10 mouse cellular contexts compared by ENCODE assay signal in genomic region chr5:111364533-111364932, GRCm38 (mm10). TPM values are rescaled to one million over a fixed set of nuclear protein-coding genes. Genes with fewer than 3 reads are reported as not detected.
DNase-seq lines count a peak whose midpoint lies in the region; ATAC-seq and TF ChIP-seq lines count a peak whose summit lies in the region.
"Had no signal": no experiment of that assay in that cellular context is flagged by ENCODE, and none has a peak within 500 bp of the region (broad histone marks: within the 10 kb centered on the region; RNA-seq: fewer than 3 reads in every experiment).

No protein-coding gene starts in this region.

- 35% methylated on average over 3 of the region's 3 CpGs for WGBS in heart, postnatal 0 days
- WGBS in heart, embryonic 11.5 days (ENCODE audit: insufficient replicate concordance) = 37% methylated on average over 3 of the region's 3 CpGs

- no peak overlapping the region for H3K9ac ChIP-seq in heart, postnatal 0 days (replicated peaks; ENCODE audit: low read depth, low read length)
- H3K9ac ChIP-seq in heart, embryonic 11.5 days (ENCODE audit: low read depth, low read length) = no peak overlapping the region
- H3K9ac ChIP-seq: embryonic facial prominence, embryonic 15.5 days; limb, embryonic 13.5 days had no signal

- no peak overlapping the region for H3K4me2 ChIP-seq in heart, postnatal 0 days (ENCODE audit: low read depth, low read length)
- H3K4me2 ChIP-seq in heart, embryonic 11.5 days = no peak overlapping the region
- H3K4me2 ChIP-seq: embryonic facial prominence, embryonic 15.5 days; limb, embryonic 13.5 days had no signal

- no peaks in the 10 kb centered on the region for H3K9me3 ChIP-seq in heart, postnatal 0 days (replicated peaks; ENCODE audit: control insufficient read depth, low read length)
- no peaks in the 10 kb centered on the region for H3K9me3 ChIP-seq in heart, embryonic 11.5 days (replicated peaks; ENCODE audit: control insufficient read depth, low read length)
- H3K9me3 ChIP-seq: embryonic facial prominence, embryonic 15.5 days; limb, embryonic 13.5 days had no signal

- no peaks in the 10 kb centered on the region for H3K27me3 ChIP-seq in heart, postnatal 0 days (ENCODE audit: control insufficient read depth, insufficient read depth, low read length)
- no peaks in the 10 kb centered on the region for H3K27me3 ChIP-seq in heart, embryonic 11.5 days (ENCODE audit: control insufficient read depth, insufficient read depth, low read length)
- H3K27me3 ChIP-seq: embryonic facial prominence, embryonic 15.5 days; limb, embryonic 13.5 days had no signal

- H3K27ac ChIP-seq in heart, postnatal 0 days (ENCODE audit: low read depth) = no peak overlapping the region; the same call in 1 of the 2 replicates
- no peak overlapping the region for H3K27ac ChIP-seq in heart, embryonic 11.5 days (ENCODE audit: low read depth, low read length)
- H3K27ac ChIP-seq: embryonic facial prominence, embryonic 15.5 days; limb, embryonic 13.5 days had no signal

- H3K36me3 ChIP-seq in heart, postnatal 0 days (replicated peaks; ENCODE audit: control insufficient read depth, insufficient read depth, low read length) = peaks cover 53% of the 10 kb centered on the region
- peaks cover 14% of the 10 kb centered on the region for H3K36me3 ChIP-seq in heart, embryonic 11.5 days (ENCODE audit: control insufficient read depth, insufficient read depth, low read length)

- peak; percentile 62 for DNase-seq in heart, postnatal 0 days (ENCODE audit: low spot score)
- DNase-seq in right cerebral cortex, postnatal 14 days = peak; percentile 33
- DNase-seq in right cerebral cortex, postnatal 25 days = no peak
- peak; percentile 86 for DNase-seq in adipocyte (ENCODE audit: low spot score)
- DNase-seq in hindlimb bud, embryonic 11.5 days (ENCODE audit: extremely low spot score, low read depth, low spot score) = peak; percentile 53
- DNase-seq in telencephalon, adult 2 months (ENCODE audit: low read depth, low spot score) = peak; percentile 32

- H3K4me3 ChIP-seq in heart, postnatal 0 days (ENCODE audit: low read depth, low read length) = no peak overlapping the region
- no peak overlapping the region for H3K4me3 ChIP-seq in heart, embryonic 11.5 days (ENCODE audit: low read depth, low read length)
- H3K4me3 ChIP-seq: embryonic facial prominence, embryonic 15.5 days; limb, embryonic 13.5 days had no signal

- no peak for TF ChIP-seq EP300 in heart, postnatal 0 days (IDR thresholded peaks at IDR 0.05; ENCODE audit: low read depth)

- peak; percentile 64 for TF ChIP-seq CTCF in heart, postnatal 0 days (IDR thresholded peaks at IDR 0.05; ENCODE audit: low read depth)

- peak; percentile 49; the same call in 1 of the 2 replicates for ATAC-seq in heart, postnatal 0 days (ENCODE audit: insufficient read depth, low read depth)
- ATAC-seq in heart, embryonic 11.5 days (replicated peaks; ENCODE audit: insufficient number of reproducible peaks, low FRiP score, low TSS enrichment) = no peak
- ATAC-seq in erythroid progenitor cell, adult 5-6 weeks (replicated peaks; ENCODE audit: low FRiP score, poor library complexity, severe bottlenecking) = no peak

- no peaks in the 10 kb centered on the region for H3K4me1 ChIP-seq in heart, postnatal 0 days (ENCODE audit: control insufficient read depth, insufficient read depth)
- H3K4me1 ChIP-seq in heart, embryonic 11.5 days (ENCODE audit: control insufficient read depth, insufficient read depth, low read length) = no peaks in the 10 kb centered on the region

RNA-seq across cellular contexts. Expression of gene Pitpnb, which starts 34.0 kb away (rescaled TPM):
- total RNA-seq in heart, postnatal 0 days (2014; rRNA removed; ENCODE audit: low replicate concordance) = 2.3 and 6.1 TPM in 2 replicates
- polyA plus RNA-seq in heart, postnatal 0 days (2015; fragmentation: Nextera tagmentation; extraction: Ambion mirVana) = 54.9 and 56.1 TPM in 2 replicates
- polyA plus RNA-seq in heart, embryonic 11.5 days (2014; fragmentation: Nextera tagmentation; extraction: Ambion mirVana) = 78.8 and 91.5 TPM in 2 replicates
- 32.8 and 47.4 TPM in 2 replicates for total RNA-seq in erythroid progenitor cell, adult 5-6 weeks (2015; ENCODE audit: low replicate concordance)
- total RNA-seq in erythroid progenitor cell, adult 5-6 weeks (2017; ENCODE audit: low replicate concordance) = 14.5 and 15.7 TPM in 2 replicates

RNA-seq across cellular contexts. Expression of gene Mn1, which starts 52.6 kb away (rescaled TPM):
- total RNA-seq in heart, postnatal 0 days (2014; rRNA removed; ENCODE audit: low replicate concordance) = 11.0 and 16.4 TPM in 2 replicates
- polyA plus RNA-seq in heart, postnatal 0 days (2015; fragmentation: Nextera tagmentation; extraction: Ambion mirVana) = 3.9 and 4.5 TPM in 2 replicates
- polyA plus RNA-seq in heart, embryonic 11.5 days (2014; fragmentation: Nextera tagmentation; extraction: Ambion mirVana) = 6.6 and 7.1 TPM in 2 replicates
- 0.36 TPM in 1 of 2 replicates, not detected in the other for total RNA-seq in erythroid progenitor cell, adult 5-6 weeks (2015; ENCODE audit: low replicate concordance)
- 0.13 TPM in 1 of 2 replicates, not detected in the other for total RNA-seq in erythroid progenitor cell, adult 5-6 weeks (2017; ENCODE audit: low replicate concordance)
